Mouse (Mus musculus) limb, embryonic 12.5 days (tissue): ENCODE results near the gene Tor1a. TPM values are rescaled to one million over a fixed set of nuclear protein-coding genes. Genes with fewer than 3 reads are reported as not detected.
A peak's percentile ranks its signal among the peaks of the same experiment; 100 is the strongest.

Experiments used
- ATAC-seq: fragments of 200-750 bp; cut with Nextera tagmentation; 2 replicates; pipeline ENCODE4 v1.8.0; 2017; ENCODE audit warnings: low read depth, moderate TSS enrichment; ENCODE audit not compliant: insufficient number of reproducible peaks, insufficient read depth, low FRiP score, low TSS enrichment
- H3K27ac ChIP-seq: fragments of 300-500 bp; sonication (generic); 2 replicates; pipeline ENCODE4 v1.5.1; 2016; ENCODE audit warnings: mild to moderate bottlenecking, moderate library complexity
- H3K27me3 ChIP-seq: fragments of 300-500 bp; sonication (generic); 2 replicates; pipeline ENCODE4 v1.6.1; 2016; ENCODE audit warnings: mild to moderate bottlenecking, moderate library complexity
- H3K36me3 ChIP-seq: fragments of 300-500 bp; sonication (generic); 2 replicates; pipeline ENCODE4 v1.6.1; 2016; ENCODE audit warnings: mild to moderate bottlenecking, moderate library complexity
- H3K4me1 ChIP-seq: fragments of 300-500 bp; sonication (generic); replicated peaks from 2 replicates; pipeline ENCODE4 v1.6.1; 2016
- H3K4me2 ChIP-seq: fragments of 300-500 bp; sonication (generic); 2 replicates; pipeline ENCODE4 v1.6.1; 2016; ENCODE audit warnings: mild to moderate bottlenecking, moderate library complexity
- H3K4me3 ChIP-seq: fragments of 300-500 bp; sonication (generic); replicated peaks from 2 replicates; pipeline ENCODE4 v1.5.1; 2016; ENCODE audit warnings: mild to moderate bottlenecking
- H3K9ac ChIP-seq: fragments of 300-500 bp; sonication (generic); replicated peaks from 2 replicates; pipeline ENCODE4 v1.6.1; 2016; ENCODE audit warnings: mild to moderate bottlenecking, moderate library complexity
- H3K9me3 ChIP-seq: fragments of 300-500 bp; sonication (generic); 2 replicates; pipeline ENCODE4 v1.6.1; 2016; ENCODE audit warnings: mild to moderate bottlenecking, moderate library complexity
- WGBS: fragments of 180-500 bp; shearing (Covaris S2); methylation state at CpG from one replicate; pipeline ENCODE4 v1.1.7; 2016; 5-methylcytosine and 5-hydroxymethylcytosine counted together
- polyA plus RNA-seq: library from polyadenylated mRNA; unstranded; fragments of >200 nt; fragmentation: Nextera tagmentation; extraction: Ambion mirVana; gene quantifications from 2 replicates; pipeline ENCODE4 v1.2.1, GENCODE M21; 2016

Gene Tor1a
- polyA plus RNA-seq, result 84.3 and 88.0 TPM in 2 replicates

- H3K9ac ChIP-seq, result peak within 1 kb of the TSS; percentile 90
- peak; percentile 87 for ATAC-seq
- H3K36me3 ChIP-seq, result peaks cover 51% of the 10 kb centered on the region
- peak within 1 kb of the TSS; percentile 72 for H3K27ac ChIP-seq
- peaks cover 21% of the 10 kb centered on the region for H3K4me1 ChIP-seq
- peaks cover 5% of the 10 kb centered on the region; the same call in 1 of the 2 replicates for H3K9me3 ChIP-seq
- WGBS, result 2% methylated on average over 59 of the region's 59 CpGs
- peak within 1 kb of the TSS; percentile 98 for H3K4me3 ChIP-seq
- H3K4me2 ChIP-seq, result peak within 1 kb of the TSS; percentile 93
- no peaks in the 10 kb centered on the region for H3K27me3 ChIP-seq
Observed at GRCm38 (mm10) chr2:30967352-30968327, at the start of gene Tor1a. Tor1a (minus strand) TSS chr2:30967933.

- peaks cover 51% of the 10 kb centered on the region for H3K36me3 ChIP-seq
Observed at GRCm38 (mm10) chr2:31013371-31014120, 45.8 kb upstream of the Tor1a start.

GRCm38 (mm10) chr2:31007208-31007607, 39.5 kb upstream of the Tor1a start:
- peaks cover 59% of the 10 kb centered on the region for H3K36me3 ChIP-seq

More at GRCm38 (mm10) chr2:31013371-31014120, 45.8 kb upstream of the Tor1a start:
- H3K4me1 ChIP-seq, result no peaks in the 10 kb centered on the region
- ATAC-seq, result no peak
- H3K27me3 ChIP-seq, result no peaks in the 10 kb centered on the region
- no peak overlapping the region for H3K9ac ChIP-seq
- H3K4me3 ChIP-seq, result no peak overlapping the region
- no peak overlapping the region for H3K27ac ChIP-seq
- WGBS, result 72% methylated on average over 14 of the region's 14 CpGs
- no peak overlapping the region for H3K4me2 ChIP-seq
- H3K9me3 ChIP-seq, result no peaks in the 10 kb centered on the region

DNA sequence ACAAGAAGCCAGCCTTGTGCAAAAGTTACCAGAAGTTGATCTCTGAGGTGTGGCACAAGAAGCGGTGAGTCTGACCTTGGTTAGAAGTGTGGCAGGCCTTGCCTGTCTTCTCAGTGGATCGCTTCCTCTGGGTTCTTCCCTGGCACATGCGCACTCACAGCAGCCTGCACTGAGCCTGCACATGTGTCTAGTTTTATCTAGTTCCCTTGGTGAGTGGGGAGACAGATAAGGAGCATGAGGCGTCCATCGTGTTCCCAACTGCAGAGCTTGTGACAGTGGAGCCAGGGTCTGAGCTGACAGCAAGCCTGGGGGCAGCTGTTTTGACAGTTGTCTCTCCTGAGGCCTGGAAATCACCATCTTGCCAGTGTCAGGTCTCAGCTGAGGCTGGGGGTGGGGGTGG, 38.7 kb upstream of the Tor1a start:
- Histone ChIP-seq H3K4me3 (no peak overlapping the region), H3K36me3 (peaks cover 62% of the 10 kb centered on the region), H3K4me2 (no peak overlapping the region), H3K27ac (no peak overlapping the region), H3K9ac (no peak overlapping the region), H3K27me3 (no peaks in the 10 kb centered on the region), H3K4me1 (no peaks in the 10 kb centered on the region), H3K9me3 (no peaks in the 10 kb centered on the region)
- 87% methylated on average over 5 of the region's 5 CpGs for WGBS
- ATAC-seq, result no peak

More at GRCm38 (mm10) chr2:31007208-31007607, 39.5 kb upstream of the Tor1a start:
- H3K4me3 ChIP-seq, result no peak overlapping the region
- no peak overlapping the region for H3K4me2 ChIP-seq
- H3K4me1 ChIP-seq, result no peaks in the 10 kb centered on the region
- H3K9me3 ChIP-seq, result no peaks in the 10 kb centered on the region
- no peak overlapping the region for H3K9ac ChIP-seq
- no peaks in the 10 kb centered on the region for H3K27me3 ChIP-seq
- no peak for ATAC-seq
- 82% methylated on average over 5 of the region's 5 CpGs for WGBS
- no peak overlapping the region for H3K27ac ChIP-seq

DNA sequence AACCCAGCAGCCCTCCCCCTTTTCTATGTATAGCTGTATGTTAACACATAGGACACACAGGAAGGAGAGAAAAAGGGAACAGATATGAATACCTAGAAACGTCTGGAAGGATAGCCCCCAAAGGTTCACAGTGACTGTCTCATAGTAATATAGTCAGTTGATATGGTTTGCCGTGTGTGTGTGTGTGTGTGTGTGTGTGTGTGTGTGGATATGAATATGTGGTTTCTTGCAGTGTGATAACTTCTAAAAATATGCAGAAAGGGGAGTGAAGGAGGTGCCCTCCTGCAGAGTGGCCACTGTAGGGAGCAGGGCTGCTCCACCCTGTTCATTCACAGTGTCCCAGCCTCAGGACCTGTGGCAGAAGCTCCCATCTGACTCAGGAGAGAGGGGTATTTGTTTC, 37.7 kb upstream of the Tor1a start:
- WGBS, result 74% methylated on average over 2 of the region's 2 CpGs
- Histone ChIP-seq H3K4me2 (no peak overlapping the region), H3K36me3 (peaks cover 54% of the 10 kb centered on the region), H3K27me3 (no peaks in the 10 kb centered on the region), H3K9ac (no peak overlapping the region), H3K4me3 (no peak overlapping the region), H3K9me3 (no peaks in the 10 kb centered on the region), H3K4me1 (no peaks in the 10 kb centered on the region), H3K27ac (no peak overlapping the region)
- ATAC-seq, result no peak

GRCm38 (mm10) chr2:31002857-31003256, 35.1 kb upstream of the Tor1a start:
- Histone ChIP-seq H3K27ac (no peak overlapping the region), H3K4me1 (peaks cover 6% of the 10 kb centered on the region; the same call in 1 of the 2 replicates), H3K9me3 (no peaks in the 10 kb centered on the region), H3K9ac (no peak overlapping the region), H3K4me2 (no peak overlapping the region), H3K27me3 (no peaks in the 10 kb centered on the region), H3K36me3 (peaks cover 50% of the 10 kb centered on the region; the same call in 1 of the 2 replicates), H3K4me3 (no peak overlapping the region)
- 91% methylated on average over 10 of the region's 10 CpGs for WGBS
- ATAC-seq, result no peak

- Histone ChIP-seq H3K36me3 (peaks cover 27% of the 10 kb centered on the region; the same call in 1 of the 2 replicates), H3K27me3 (no peaks in the 10 kb centered on the region), H3K4me2 (no peak overlapping the region), H3K4me3 (no peak overlapping the region), H3K9me3 (no peaks in the 10 kb centered on the region), H3K27ac (no peak overlapping the region), H3K9ac (no peak overlapping the region), H3K4me1 (peaks cover 6% of the 10 kb centered on the region; the same call in 1 of the 2 replicates)
- no peak for ATAC-seq
- 43% methylated on average over 8 of the region's 8 CpGs for WGBS
Observed at GRCm38 (mm10) chr2:30998443-30999260, 30.9 kb upstream of the Tor1a start.

- Histone ChIP-seq H3K4me3 (no peak overlapping the region), H3K27ac (no peak overlapping the region), H3K9me3 (no peaks in the 10 kb centered on the region), H3K9ac (no peak overlapping the region), H3K36me3 (peaks cover 7% of the 10 kb centered on the region; the same call in 1 of the 2 replicates), H3K4me1 (peaks cover 6% of the 10 kb centered on the region; the same call in 1 of the 2 replicates), H3K4me2 (no peak overlapping the region), H3K27me3 (no peaks in the 10 kb centered on the region)
- no peak for ATAC-seq
- WGBS, result 81% methylated on average over 11 of the region's 11 CpGs
Observed at GRCm38 (mm10) chr2:30995432-30995996, 27.8 kb upstream of the Tor1a start.

GRCm38 (mm10) chr2:30994853-30995252, 27.1 kb upstream of the Tor1a start:
- H3K9me3 ChIP-seq, result no peaks in the 10 kb centered on the region
- no peak for ATAC-seq

DNA sequence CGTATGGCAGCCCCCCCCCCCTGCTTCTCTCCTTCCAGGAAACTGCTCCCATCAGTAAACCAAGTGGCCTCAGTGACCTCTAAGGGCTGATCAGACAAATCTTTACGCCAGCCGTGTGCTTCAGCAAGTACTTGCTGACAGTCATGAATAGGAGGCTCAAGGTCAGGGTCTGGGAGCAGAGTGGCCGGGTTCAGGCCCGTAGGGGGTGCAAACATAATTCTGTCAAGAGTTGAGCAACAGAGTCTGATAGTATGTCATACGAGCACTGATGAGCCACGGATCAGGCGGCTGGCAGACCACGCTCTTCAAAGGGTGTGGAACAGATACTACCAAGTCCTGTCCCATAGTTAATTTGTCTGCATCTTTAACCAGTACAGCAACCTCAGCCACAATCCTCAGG, 22.5 kb upstream of the Tor1a start:
- ATAC-seq, result no peak
- Histone ChIP-seq H3K27me3 (no peaks in the 10 kb centered on the region), H3K4me2 (no peak overlapping the region), H3K9me3 (no peaks in the 10 kb centered on the region), H3K4me1 (0 out of 2 replicates have a peak, but pooled peaks cover 7% of the 10 kb centered on the region), H3K27ac (no peak overlapping the region), H3K36me3 (no peaks in the 10 kb centered on the region), H3K4me3 (no peak overlapping the region), H3K9ac (no peak overlapping the region)
- WGBS, result 88% methylated on average over 9 of the region's 9 CpGs

More at GRCm38 (mm10) chr2:30994853-30995252, 27.1 kb upstream of the Tor1a start:
- H3K27me3 ChIP-seq, result no peaks in the 10 kb centered on the region
- H3K4me2 ChIP-seq, result no peak overlapping the region
- H3K36me3 ChIP-seq, result peaks cover 2% of the 10 kb centered on the region; the same call in 1 of the 2 replicates
- 93% methylated on average over 4 of the region's 4 CpGs for WGBS
- H3K4me1 ChIP-seq, result peaks cover 6% of the 10 kb centered on the region; the same call in 1 of the 2 replicates
- H3K9ac ChIP-seq, result no peak overlapping the region
- H3K27ac ChIP-seq, result no peak overlapping the region
- H3K4me3 ChIP-seq, result no peak overlapping the region
